Mouse (Mus musculus) B cell, adult 2 months (primary cell): ENCODE data around the gene Vmn1r179.
A peak's percentile ranks its signal among the peaks of the same experiment; 100 is the strongest.
"Not testable (repeated sequence)": the region's sequence is repeated elsewhere in the genome, so short reads cannot be mapped to it uniquely, and the experiment has no call there.

Source experiments
- DNase-seq, 2 experiments: peaks; one replicate each; pipeline ENCODE4 v3.0.0; 2022

Gene Vmn1r179

DNA sequence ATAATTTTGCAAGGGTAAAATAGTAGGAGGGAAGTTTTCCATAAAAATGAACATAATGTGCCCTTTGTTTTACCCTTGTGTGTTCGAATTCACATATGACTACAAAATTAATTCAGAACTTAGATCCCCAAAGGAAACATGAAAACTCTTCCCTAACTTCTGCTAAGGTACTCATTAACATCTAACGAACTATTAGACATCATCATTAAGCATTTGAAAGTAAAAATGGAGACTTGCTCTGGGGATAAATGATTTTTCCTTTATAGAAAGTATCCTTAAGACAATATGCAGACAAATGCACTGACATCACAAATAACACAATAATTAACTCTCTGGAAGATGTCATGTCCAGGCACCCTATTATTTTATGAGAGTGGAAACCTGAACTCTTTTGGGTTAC, at the start of gene Vmn1r179:
Vmn1r179 (plus strand) TSS at position 301 of the 400 bp plus-strand sequence.
- DNase-seq = no peak

- no peak for DNase-seq
Measured at GRCm38 (mm10) chr7:23891709-23892108, 35.1 kb upstream of the Vmn1r179 start, which contains the start of gene Vmn1r178. Gene Vmn1r178, plus strand, starts transcription at chr7:23892009.

DNA sequence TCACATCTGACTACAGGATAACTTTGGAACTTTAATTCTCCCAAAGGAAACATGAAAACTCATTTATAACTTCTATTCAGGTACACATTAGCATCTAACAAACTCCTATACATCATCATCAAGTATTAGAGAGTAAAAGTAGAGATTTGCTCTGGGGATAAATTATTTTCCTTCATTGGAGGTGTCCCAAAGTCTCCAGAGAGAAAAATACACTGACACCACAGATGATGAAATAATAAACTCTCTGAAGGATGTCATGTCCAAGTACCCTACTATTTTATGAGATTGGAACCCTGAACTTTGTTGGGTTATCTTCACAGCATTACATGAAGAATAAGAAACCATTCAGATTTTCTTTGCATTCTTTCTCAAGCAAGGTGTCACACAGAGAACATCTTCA, 23.6 kb downstream of the Vmn1r179 start, which contains the start of gene Vmn1r180:
Vmn1r180 (plus strand) TSS at position 301 of the 400 bp plus-strand sequence.
- no peak for DNase-seq

- peak; percentile 13 to 24 for DNase-seq
Measured at GRCm38 (mm10) chr7:23968044-23968443, 41.3 kb downstream of the Vmn1r179 start.

- DNase-seq = not testable (repeated sequence)
Measured at GRCm38 (mm10) chr7:23974315-23974714, 47.5 kb downstream of the Vmn1r179 start, which contains the start of gene Vmn1r181. Gene Vmn1r181, plus strand, starts transcription at chr7:23974615.
